16 mouse cellular contexts compared by ENCODE assay signal in the genomic region with DNA sequence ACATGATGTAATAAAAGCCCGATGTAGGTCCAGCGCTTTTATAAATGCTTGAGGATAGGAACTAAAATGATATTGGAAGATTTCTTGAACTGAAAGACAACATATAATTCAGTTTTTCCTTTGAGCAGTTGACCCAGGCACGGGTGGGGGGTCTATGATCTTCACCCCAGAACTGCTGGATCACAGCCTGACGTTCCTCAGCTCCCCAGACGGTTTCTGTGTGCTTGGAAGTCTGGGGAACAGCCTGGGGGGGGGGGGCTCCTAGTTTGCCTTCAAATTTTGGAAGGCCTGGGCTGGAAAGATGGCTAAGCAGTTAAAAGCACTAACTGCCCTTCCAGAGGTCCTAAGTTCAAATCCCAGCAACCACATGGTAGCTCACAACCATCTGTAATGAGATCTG.
DNase-seq lines count a peak whose midpoint lies in the region; ATAC-seq and TF ChIP-seq lines count a peak whose summit lies in the region.
"Had no signal": no experiment of that assay in that cellular context is flagged by ENCODE, and none has a peak within 500 bp of the region (broad histone marks: within the 10 kb centered on the region; RNA-seq: fewer than 3 reads in every experiment).

No protein-coding gene starts in this region.

- no peaks in the 10 kb centered on the region for H3K9me3 ChIP-seq in heart, embryonic 10.5 days
- no peaks in the 10 kb centered on the region for H3K9me3 ChIP-seq in MEL (replicated peaks; ENCODE audit: insufficient read depth, low read length)
- H3K9me3 ChIP-seq in limb, embryonic 15.5 days, result no peaks in the 10 kb centered on the region
- H3K9me3 ChIP-seq: forebrain, embryonic 13.5 days; hindbrain, embryonic 10.5 days; kidney, embryonic 15.5 days; limb, embryonic 13.5 days; liver, embryonic 13.5 days; megakaryocyte, embryonic 14.5 days; midbrain, embryonic 12.5 days; neural tube, embryonic 12.5 days had no signal

- no peaks in the 10 kb centered on the region for H3K79me2 ChIP-seq in MEL (ENCODE audit: control insufficient read depth, insufficient read depth, low read length, poor library complexity)

- WGBS in heart, embryonic 10.5 days, result 78% methylated on average over 5 of the region's 5 CpGs
- WGBS in limb, embryonic 15.5 days, result 59% methylated on average over 5 of the region's 5 CpGs

- H3K27ac ChIP-seq in heart, embryonic 10.5 days, result no peak overlapping the region
- H3K27ac ChIP-seq in left cerebral cortex, adult 2 months, result peak overlapping the region; percentile 71; the same call in 1 of the 2 replicates
- no peak overlapping the region for H3K27ac ChIP-seq in MEL (ENCODE audit: control insufficient read depth, low read depth, low read length)
- H3K27ac ChIP-seq in limb, embryonic 15.5 days, result peak overlapping the region; percentile 77; the same call in 1 of the 2 replicates
- H3K27ac ChIP-seq: forebrain, embryonic 13.5 days; liver, embryonic 13.5 days; midbrain, embryonic 12.5 days; neural tube, embryonic 12.5 days had no signal

- ATAC-seq in limb, embryonic 15.5 days (ENCODE audit: insufficient number of reproducible peaks, low FRiP score, low TSS enrichment, low read depth), result no peak

- no peak for TF ChIP-seq EP300 in MEL (IDR thresholded peaks at IDR 0.05; ENCODE audit: low read depth in 1 of 2, low read length in 2 of 2)

- peak; percentile 55 for DNase-seq in heart, embryonic 10.5 days (ENCODE audit: low spot score)
- no peak for DNase-seq in heart, adult 9 months (ENCODE audit: low spot score in 2 of 2)
- no peak for DNase-seq in left cerebral cortex, adult 2 months (ENCODE audit: extremely low spot score in 1 of 2, low spot score in 2 of 2)
- no peak for DNase-seq in left cerebral cortex, adult 8-10 months (ENCODE audit: low spot score in 2 of 2)
- no peak for DNase-seq in MEL (ENCODE audit: low read depth, low spot score)
- DNase-seq in urinary bladder, postnatal 14 days (ENCODE audit: low spot score), result no peak

- TF ChIP-seq POLR2A in MEL (IDR thresholded peaks at IDR 0.05; ENCODE audit: control insufficient read depth in 1 of 2, insufficient read depth in 1 of 2, low read depth in 1 of 2, low read length in 2 of 2, poor library complexity in 1 of 2), result no peak

- no peak overlapping the region for H3K4me3 ChIP-seq in heart, embryonic 10.5 days
- no peak overlapping the region for H3K4me3 ChIP-seq in left cerebral cortex, adult 2 months
- peak overlapping the region; percentile 48 to 57 for H3K4me3 ChIP-seq in MEL (ENCODE audit: control insufficient read depth in 1 of 2, insufficient read depth in 1 of 2, low read depth in 2 of 2, low read length in 2 of 2)
- no peak overlapping the region for H3K4me3 ChIP-seq in limb, embryonic 15.5 days
- H3K4me3 ChIP-seq: liver, embryonic 13.5 days; myocyte; neural tube, embryonic 12.5 days had no signal

- TF ChIP-seq CTCF in left cerebral cortex, adult 2 months (IDR thresholded peaks at IDR 0.05), result no peak
- no peak for TF ChIP-seq CTCF in MEL (IDR thresholded peaks at IDR 0.05 in 2 of 3, conservative IDR thresholded peaks at IDR 0.05 in 1 of 3; ENCODE audit: control insufficient read depth in 1 of 3, insufficient read depth in 1 of 3, low read depth in 2 of 3, low read length in 3 of 3, poor library complexity in 1 of 3, severe bottlenecking in 1 of 3)

- H3K4me2 ChIP-seq in limb, embryonic 15.5 days, result peak overlapping the region; percentile 42

- intact Hi-C loops in left cerebral cortex, adult 2 months (cut with DNase I), result loop anchor here (1.0 to 5.0 kb wide), 6 partner anchors 32 to 624 kb away; a partner anchor contains a TSS

- no peak for TF ChIP-seq RAD21 in MEL (IDR thresholded peaks at IDR 0.05; ENCODE audit: low read depth, low read length)

- no peaks in the 10 kb centered on the region for H3K27me3 ChIP-seq in heart, embryonic 10.5 days (ENCODE audit: insufficient read depth, poor library complexity, severe bottlenecking)
- H3K27me3 ChIP-seq in MEL (ENCODE audit: control insufficient read depth in 1 of 2, insufficient read depth in 2 of 2, low read length in 2 of 2), result no peaks in the 10 kb centered on the region
- H3K27me3 ChIP-seq in limb, embryonic 15.5 days, result no peaks in the 10 kb centered on the region
- H3K27me3 ChIP-seq: forebrain, embryonic 13.5 days; kidney, embryonic 15.5 days; limb, embryonic 13.5 days; liver, embryonic 13.5 days; neural tube, embryonic 12.5 days had no signal

- no peaks in the 10 kb centered on the region for H3K36me3 ChIP-seq in heart, embryonic 10.5 days
- no peaks in the 10 kb centered on the region for H3K36me3 ChIP-seq in MEL (ENCODE audit: control insufficient read depth in 1 of 2, insufficient read depth in 2 of 2, low read length in 2 of 2)
- H3K36me3 ChIP-seq in limb, embryonic 15.5 days, result no peaks in the 10 kb centered on the region
- H3K36me3 ChIP-seq: hindbrain, embryonic 10.5 days; kidney, embryonic 15.5 days; limb, embryonic 13.5 days; liver, embryonic 13.5 days; midbrain, embryonic 12.5 days; neural tube, embryonic 12.5 days had no signal

- peaks cover 39% of the 10 kb centered on the region for H3K4me1 ChIP-seq in heart, embryonic 10.5 days
- H3K4me1 ChIP-seq in MEL (ENCODE audit: control insufficient read depth in 1 of 2, insufficient read depth in 2 of 2, low read length in 2 of 2), result no peaks in the 10 kb centered on the region
- H3K4me1 ChIP-seq in limb, embryonic 15.5 days, result peaks cover 11% of the 10 kb centered on the region

- no peak overlapping the region for H3K9ac ChIP-seq in MEL (ENCODE audit: control insufficient read depth, low read depth, low read length, poor library complexity, severe bottlenecking)
- H3K9ac ChIP-seq in limb, embryonic 15.5 days, result no peak overlapping the region
- H3K9ac ChIP-seq: forebrain, embryonic 13.5 days; kidney, embryonic 15.5 days; limb, embryonic 13.5 days; liver, embryonic 13.5 days; midbrain, embryonic 12.5 days; neural tube, embryonic 12.5 days had no signal

TF ChIP-seq in MEL, 35 proteins besides CTCF, POLR2A, EP300 and RAD21:
- TF ChIP-seq TAL1 (IDR thresholded peaks at IDR 0.05; ENCODE audit: low read length) (no peak), ELF1 (IDR thresholded peaks at IDR 0.05; ENCODE audit: low read depth, low read length) (no peak), USF2 (IDR thresholded peaks at IDR 0.05; ENCODE audit: borderline replicate concordance in 1 of 2, insufficient read depth in 1 of 2, low read depth in 1 of 2, low read length in 2 of 2) (no peak), ZNF384 (IDR thresholded peaks at IDR 0.05; ENCODE audit: low read depth, low read length) (no peak), MEF2A (IDR thresholded peaks at IDR 0.05; ENCODE audit: extremely low read depth, insufficient replicate concordance, low read depth, low read length, poor library complexity, severe bottlenecking) (no peak), MYC (IDR thresholded peaks at IDR 0.05; ENCODE audit: low read depth, low read length) (no peak), SIN3A (IDR thresholded peaks at IDR 0.05; ENCODE audit: low read length) (no peak), KAT2A (conservative IDR thresholded peaks at IDR 0.05; ENCODE audit: low read depth, low read length) (no peak), NRF1 (IDR thresholded peaks at IDR 0.05; ENCODE audit: insufficient read depth, low read depth, low read length, poor library complexity, severe bottlenecking) (no peak), MAX (IDR thresholded peaks at IDR 0.05; ENCODE audit: low read length) (no peak), CHD2 (IDR thresholded peaks at IDR 0.05; ENCODE audit: low read length) (no peak), TCF12 (IDR thresholded peaks at IDR 0.05; ENCODE audit: low read depth, low read length) (no peak)

Comparison
In these comparisons a context has a peak if more than half of its experiments do, and no peak if none do; other contexts are left out.
1. H3K27ac ChIP-seq: peak in left cerebral cortex, adult 2 months (single experiment) and limb, embryonic 15.5 days (single experiment); none in heart, embryonic 10.5 days (single experiment) and MEL (single experiment).
2. H3K4me3 ChIP-seq: peak in MEL (2 of 2); none in heart, embryonic 10.5 days (single experiment), left cerebral cortex, adult 2 months (single experiment) and limb, embryonic 15.5 days (single experiment).